In the genomic region with DNA sequence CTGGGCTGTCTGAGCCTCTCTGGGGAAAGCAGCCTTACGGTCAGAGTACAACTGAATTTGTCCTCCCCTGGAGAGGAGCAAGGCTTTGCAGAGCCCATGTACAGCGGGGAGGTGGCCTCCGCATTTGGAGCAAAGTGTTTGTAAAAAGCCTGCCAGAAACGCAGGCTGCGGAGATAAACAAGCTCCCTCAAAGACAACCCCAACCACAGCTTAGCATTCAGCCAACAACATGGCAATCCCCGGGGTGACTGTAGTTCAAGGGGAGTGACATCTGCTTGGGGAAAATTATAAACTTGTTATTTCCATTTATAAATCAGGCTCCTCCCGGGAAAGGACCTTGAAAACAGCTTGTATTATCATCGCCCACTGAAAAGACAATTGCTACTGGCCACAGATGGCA, we compare ENCODE assay signal across 11 mouse cellular contexts. TPM values are rescaled to one million over a fixed set of nuclear protein-coding genes. Genes with fewer than 3 reads are reported as not detected.
A peak's percentile ranks its signal among the peaks of the same experiment; 100 is the strongest.
DNase-seq lines count a peak whose midpoint lies in the region; ATAC-seq and TF ChIP-seq lines count a peak whose summit lies in the region.
"Had no signal": no experiment of that assay in that cellular context is flagged by ENCODE, and none has a peak within 500 bp of the region (broad histone marks: within the 10 kb centered on the region; RNA-seq: fewer than 3 reads in every experiment).

No protein-coding gene starts in this region.

- no peak overlapping the region for H3K4me3 ChIP-seq in heart, adult 2 months
- no peak overlapping the region for H3K4me3 ChIP-seq in heart, embryonic 10.5 days
- H3K4me3 ChIP-seq in stomach, embryonic 14.5 days (ENCODE audit: low read depth, low read length): no peak overlapping the region
- no peak overlapping the region for H3K4me3 ChIP-seq in stomach, postnatal 0 days (ENCODE audit: low read depth, low read length)
- no peak overlapping the region for H3K4me3 ChIP-seq in stomach, embryonic 15.5 days (replicated peaks)
- H3K4me3 ChIP-seq in cerebellum, adult 2 months (replicated peaks; ENCODE audit: insufficient read depth, low read depth, low read length): no peak overlapping the region
- H3K4me3 ChIP-seq: liver, embryonic 12.5 days had no signal

- peak in 1 of 2 experiments; percentile 38 for DNase-seq in heart, adult 2 months
- DNase-seq in heart, embryonic 10.5 days (ENCODE audit: low spot score): no peak
- DNase-seq in stomach, postnatal 0 days (ENCODE audit: low spot score): no peak
- no peak for DNase-seq in cerebellum, adult 2 months
- no peak for DNase-seq in layer of hippocampus, postnatal 10 days (ENCODE audit: low spot score in 2 of 2)
- DNase-seq: adrenal gland, postnatal 10 days had no signal

- TF ChIP-seq EP300 in heart, adult 2 months (IDR thresholded peaks at IDR 0.05; ENCODE audit: insufficient read depth, low read depth, low read length): peak; percentile 60; the same call in 1 of the 2 replicates
- TF ChIP-seq EP300 in stomach, postnatal 0 days (optimal IDR thresholded peaks at IDR 0.05): no peak

- intact Hi-C loops in heart, adult 2 months (cut with DNase I): no loop called here

- TF ChIP-seq POLR2A in heart, adult 2 months (IDR thresholded peaks at IDR 0.05; ENCODE audit: insufficient read depth, low read depth, low read length): no peak
- TF ChIP-seq POLR2A in cerebellum, adult 2 months (IDR thresholded peaks at IDR 0.05; ENCODE audit: borderline replicate concordance, insufficient read depth, low read length): no peak

- no peaks in the 10 kb centered on the region for H3K79me2 ChIP-seq in heart, adult 2 months (replicated peaks; ENCODE audit: control insufficient read depth, insufficient read depth, low read length)

- no peaks in the 10 kb centered on the region for H3K9me3 ChIP-seq in heart, embryonic 10.5 days
- no peaks in the 10 kb centered on the region for H3K9me3 ChIP-seq in stomach, embryonic 14.5 days (ENCODE audit: control insufficient read depth, low read depth, low read length)
- no peaks in the 10 kb centered on the region for H3K9me3 ChIP-seq in stomach, postnatal 0 days (ENCODE audit: control insufficient read depth, low read length)
- H3K9me3 ChIP-seq in stomach, embryonic 15.5 days: no peaks in the 10 kb centered on the region
- H3K9me3 ChIP-seq: liver, embryonic 12.5 days had no signal

- H3K4me1 ChIP-seq in heart, adult 2 months (ENCODE audit: control insufficient read depth, insufficient read depth, low read length): peaks cover 11% of the 10 kb centered on the region
- peaks cover 27% of the 10 kb centered on the region for H3K4me1 ChIP-seq in heart, embryonic 10.5 days
- peaks cover 19% of the 10 kb centered on the region for H3K4me1 ChIP-seq in stomach, embryonic 14.5 days (ENCODE audit: control insufficient read depth, insufficient read depth, low read length)
- peaks cover 3% of the 10 kb centered on the region; the same call in 1 of the 2 replicates for H3K4me1 ChIP-seq in stomach, postnatal 0 days (replicated peaks; ENCODE audit: control insufficient read depth, insufficient read depth)
- peaks cover 28% of the 10 kb centered on the region for H3K4me1 ChIP-seq in stomach, embryonic 15.5 days
- H3K4me1 ChIP-seq in cerebellum, adult 2 months (ENCODE audit: control insufficient read depth, insufficient read depth, low read length): no peaks in the 10 kb centered on the region

- no peak overlapping the region for H3K4me2 ChIP-seq in stomach, embryonic 14.5 days (replicated peaks; ENCODE audit: low read depth, low read length)
- no peak overlapping the region for H3K4me2 ChIP-seq in stomach, postnatal 0 days (replicated peaks; ENCODE audit: low read depth)
- 0 out of 2 replicates have a peak overlapping the region, but pooled peaks have one; percentile 13 for H3K4me2 ChIP-seq in stomach, embryonic 15.5 days
- H3K4me2 ChIP-seq: liver, embryonic 12.5 days had no signal

- TF ChIP-seq CTCF in heart, adult 2 months (IDR thresholded peaks at IDR 0.05): no peak
- TF ChIP-seq CTCF in stomach, postnatal 0 days (IDR thresholded peaks at IDR 0.05; ENCODE audit: low read depth): no peak
- no peak for TF ChIP-seq CTCF in cerebellum, adult 2 months (IDR thresholded peaks at IDR 0.05; ENCODE audit: borderline replicate concordance, insufficient read depth, low read depth, low read length)

- no peaks in the 10 kb centered on the region for H3K27me3 ChIP-seq in heart, adult 2 months (ENCODE audit: control insufficient read depth, insufficient read depth, low read length)
- H3K27me3 ChIP-seq in heart, embryonic 10.5 days (ENCODE audit: insufficient read depth, poor library complexity, severe bottlenecking): peaks cover 42% of the 10 kb centered on the region
- no peaks in the 10 kb centered on the region; the same call in 1 of the 2 replicates for H3K27me3 ChIP-seq in stomach, embryonic 14.5 days (ENCODE audit: control insufficient read depth, insufficient read depth, low read length)
- no peaks in the 10 kb centered on the region for H3K27me3 ChIP-seq in stomach, postnatal 0 days (ENCODE audit: control insufficient read depth, insufficient read depth, low read length)
- peaks cover 14% of the 10 kb centered on the region; the same call in 1 of the 2 replicates for H3K27me3 ChIP-seq in stomach, embryonic 15.5 days (replicated peaks)
- H3K27me3 ChIP-seq in cerebellum, adult 2 months (ENCODE audit: control insufficient read depth, insufficient read depth, low read length): no peaks in the 10 kb centered on the region; the same call in 1 of the 2 replicates

- peak overlapping the region; percentile 71 for H3K27ac ChIP-seq in heart, adult 2 months
- no peak overlapping the region for H3K27ac ChIP-seq in heart, embryonic 10.5 days
- peak overlapping the region; percentile 64; the same call in 1 of the 2 replicates for H3K27ac ChIP-seq in stomach, embryonic 14.5 days (ENCODE audit: low read length)
- no peak overlapping the region for H3K27ac ChIP-seq in stomach, postnatal 0 days (replicated peaks)
- peak overlapping the region; percentile 31; the same call in 1 of the 2 replicates for H3K27ac ChIP-seq in stomach, embryonic 15.5 days
- H3K27ac ChIP-seq in cerebellum, adult 2 months (ENCODE audit: insufficient read depth, low read length): no peak overlapping the region
- H3K27ac ChIP-seq: liver, embryonic 12.5 days had no signal

- WGBS in heart, adult 2 months: 24% methylated on average over 8 of the region's 8 CpGs
- 25% methylated on average over 8 of the region's 8 CpGs for WGBS in heart, embryonic 10.5 days
- WGBS in stomach, embryonic 14.5 days: 34% methylated on average over 8 of the region's 8 CpGs
- WGBS in stomach, postnatal 0 days: 32% methylated on average over 8 of the region's 8 CpGs
- 36% methylated on average over 8 of the region's 8 CpGs for WGBS in stomach, embryonic 15.5 days
- 39% methylated on average over 8 of the region's 8 CpGs for WGBS in cerebellum, adult 2 months

- no peak overlapping the region; the same call in 1 of the 2 replicates for H3K9ac ChIP-seq in heart, adult 2 months (ENCODE audit: low read depth, low read length)
- H3K9ac ChIP-seq in stomach, embryonic 14.5 days (replicated peaks; ENCODE audit: low read depth, low read length): no peak overlapping the region
- no peak overlapping the region for H3K9ac ChIP-seq in stomach, postnatal 0 days (ENCODE audit: low read length)
- no peak overlapping the region for H3K9ac ChIP-seq in stomach, embryonic 15.5 days
- H3K9ac ChIP-seq: liver, embryonic 12.5 days had no signal

- H3K36me3 ChIP-seq in heart, adult 2 months (ENCODE audit: control insufficient read depth, insufficient read depth, low read length): peaks cover 3% of the 10 kb centered on the region; the same call in 1 of the 2 replicates
- no peaks in the 10 kb centered on the region for H3K36me3 ChIP-seq in heart, embryonic 10.5 days
- no peaks in the 10 kb centered on the region for H3K36me3 ChIP-seq in stomach, embryonic 14.5 days (ENCODE audit: control insufficient read depth, insufficient read depth, low read length)
- H3K36me3 ChIP-seq in stomach, postnatal 0 days (ENCODE audit: control insufficient read depth, insufficient read depth, low read length): no peaks in the 10 kb centered on the region
- H3K36me3 ChIP-seq in stomach, embryonic 15.5 days: no peaks in the 10 kb centered on the region
- H3K36me3 ChIP-seq: liver, embryonic 12.5 days had no signal

- ATAC-seq in stomach, embryonic 14.5 days (ENCODE audit: insufficient number of reproducible peaks, insufficient read depth, low FRiP score, low read depth): no peak
- no peak for ATAC-seq in stomach, postnatal 0 days (ENCODE audit: low FRiP score, low TSS enrichment)
- ATAC-seq in inflammation-experienced regulatory T-cells, adult 6 months: peak; percentile 49
- no peak; the same call in 1 of the 2 replicates for ATAC-seq in stomach, embryonic 15.5 days (ENCODE audit: insufficient read depth, low FRiP score, low read depth)
- ATAC-seq: intestine, postnatal 0 days; liver, embryonic 12.5 days had no signal

RNA-seq across cellular contexts. Expression of a gene that starts 49.1 kb away (rescaled TPM):
- under 1 TPM; 0.52 to 0.76 TPM for total RNA-seq in heart, adult 2 months (2021)
- polyA plus RNA-seq in heart, adult 2 months (2012; rRNA removed): 2.4 and 3.0 TPM in 2 replicates
- polyA plus RNA-seq in heart, embryonic 10.5 days (2016; fragmentation: Nextera tagmentation; extraction: Ambion mirVana): 0.23 and 0.38 TPM in 2 replicates
- polyA plus RNA-seq in stomach, embryonic 14.5 days (2014; fragmentation: Nextera tagmentation; extraction: Ambion mirVana): 0.80 and 1.5 TPM in 2 replicates
- 0.24 and 0.52 TPM in 2 replicates for polyA plus RNA-seq in stomach, postnatal 0 days (2015; fragmentation: Nextera tagmentation; extraction: Ambion mirVana)
- polyA plus RNA-seq in inflammation-experienced regulatory T-cells, adult 6 months (2017; shearing (Covaris generic)): 100 to 1,000 TPM; 373 to 445 (median 435) TPM
- 0.55 and 0.73 TPM in 2 replicates for polyA plus RNA-seq in stomach, embryonic 15.5 days (2015; fragmentation: Nextera tagmentation; extraction: Ambion mirVana)
- 0.24 and 0.29 TPM in 2 replicates for polyA plus RNA-seq in cerebellum, adult 2 months (2012; rRNA removed)
- total RNA-seq in layer of hippocampus, postnatal 10 days (2021): under 1 TPM; 0.20 to 0.25 TPM

Comparison
In these comparisons a context has a peak if more than half of its experiments do, and no peak if none do; other contexts are left out.
1. H3K27ac ChIP-seq: peak in heart, adult 2 months (single experiment), stomach, embryonic 14.5 days (single experiment) and stomach, embryonic 15.5 days (single experiment); none in heart, embryonic 10.5 days (single experiment), stomach, postnatal 0 days (single experiment) and cerebellum, adult 2 months (single experiment).
2. RNA of a gene that starts 49.1 kb away (polyA plus RNA-seq): 373 to 445 TPM in inflammation-experienced regulatory T-cells, adult 6 months; 2.4 to 3.0 TPM in heart, adult 2 months, 0.80 to 1.5 TPM in stomach, embryonic 14.5 days, 0.55 to 0.73 TPM in stomach, embryonic 15.5 days, 0.23 to 0.38 TPM in heart, embryonic 10.5 days, 0.24 to 0.29 TPM in cerebellum, adult 2 months and 0.24 to 0.52 TPM in stomach, postnatal 0 days; every median in the first group is over 10 times any median in the second.